Mouse (Mus musculus) liver, embryonic 12.5 days (tissue): ENCODE data around the gene Tmem42. TPM values are rescaled to one million over a fixed set of nuclear protein-coding genes. Genes with fewer than 3 reads are reported as not detected.

Experiments
- ATAC-seq: fragments of 200-750 bp; cut with Nextera tagmentation; 2 replicates; pipeline ENCODE4 v1.8.0; 2017; ENCODE audit warnings: moderate number of reproducible peaks, mild to moderate bottlenecking, moderate library complexity
- H3K27ac ChIP-seq: fragments of 300-500 bp; sonication (generic); 2 replicates; pipeline ENCODE4 v1.5.1; 2016; ENCODE audit warnings: mild to moderate bottlenecking
- H3K27me3 ChIP-seq: fragments of 300-500 bp; sonication (generic); replicated peaks from 2 replicates; pipeline ENCODE4 v1.6.1; 2016; ENCODE audit warnings: mild to moderate bottlenecking, moderate library complexity
- H3K36me3 ChIP-seq: fragments of 300-500 bp; sonication (generic); 2 replicates; pipeline ENCODE4 v1.6.1; 2016; ENCODE audit warnings: mild to moderate bottlenecking, moderate library complexity
- H3K4me1 ChIP-seq: fragments of 300-500 bp; sonication (generic); 2 replicates; pipeline ENCODE4 v1.6.1; 2016
- H3K4me2 ChIP-seq: fragments of 300-500 bp; sonication (generic); 2 replicates; pipeline ENCODE4 v1.6.1; 2016; ENCODE audit warnings: mild to moderate bottlenecking, moderate library complexity
- H3K4me3 ChIP-seq: fragments of 300-500 bp; sonication (generic); 2 replicates; pipeline ENCODE4 v1.5.1; 2016; ENCODE audit warnings: mild to moderate bottlenecking, moderate library complexity
- H3K9ac ChIP-seq: fragments of 300-500 bp; sonication (generic); 2 replicates; pipeline ENCODE4 v1.6.1; 2016; ENCODE audit warnings: mild to moderate bottlenecking, moderate library complexity
- H3K9me3 ChIP-seq: fragments of 300-500 bp; sonication (generic); replicated peaks from 2 replicates; pipeline ENCODE4 v1.6.1; 2016; ENCODE audit warnings: mild to moderate bottlenecking, moderate library complexity
- WGBS: fragments of 180-500 bp; shearing (Covaris S2); methylation state at CpG from one replicate; pipeline ENCODE4 v1.1.7; 2016; ENCODE audit not compliant: insufficient replicate concordance; 5-methylcytosine and 5-hydroxymethylcytosine counted together
- polyA plus RNA-seq: library from polyadenylated mRNA; unstranded; fragments of >200 nt; fragmentation: Nextera tagmentation; extraction: Ambion mirVana; gene quantifications from 2 replicates; pipeline ENCODE4 v1.2.1, GENCODE M21; 2016

Gene Tmem42
- polyA plus RNA-seq, 1 experiment from 2014 or later = 6.8 TPM

DNA sequence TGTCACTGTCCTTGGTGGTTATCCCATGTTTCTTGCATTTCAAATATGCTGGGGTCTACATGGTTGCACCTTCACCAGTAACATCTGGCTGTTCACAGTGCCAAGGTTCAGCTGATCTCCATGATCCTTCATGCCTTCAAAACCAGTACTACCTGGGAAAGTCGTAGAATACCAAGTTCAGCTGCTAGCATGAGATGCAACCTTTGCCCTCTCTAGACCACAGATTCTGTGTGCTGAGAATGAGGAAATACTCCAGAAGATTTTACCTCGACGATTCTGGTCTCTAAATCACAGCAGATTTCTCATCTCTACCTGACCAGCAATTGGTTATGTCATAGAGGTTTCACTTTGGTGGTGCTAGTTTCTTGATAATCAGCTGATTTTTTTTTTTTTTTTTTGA is 39.0 kb downstream of the Tmem42 start:
- no peak overlapping the region for H3K27ac ChIP-seq
- 48% methylated on average over 3 of the region's 3 CpGs for WGBS
- H3K4me1 ChIP-seq = no peaks in the 10 kb centered on the region
- no peak overlapping the region for H3K4me3 ChIP-seq
- no peaks in the 10 kb centered on the region for H3K27me3 ChIP-seq
- no peak overlapping the region for H3K4me2 ChIP-seq
- no peak for ATAC-seq
- no peak overlapping the region for H3K9ac ChIP-seq
- no peaks in the 10 kb centered on the region for H3K9me3 ChIP-seq
- H3K36me3 ChIP-seq = no peaks in the 10 kb centered on the region

Other genes starting within 250 kb of the Tmem42 start
- gene Tcaim, start 215.8 kb upstream of the Tmem42 start, polyA plus RNA-seq = 2.8 and 3.0 TPM in 2 replicates
- gene Gm35549, start 177.3 kb upstream of the Tmem42 start, polyA plus RNA-seq = 0.21 TPM in 1 of 2 replicates, not detected in the other
- 32.7 and 32.9 TPM in 2 replicates for gene Zfp445, start 155.3 kb upstream of the Tmem42 start, polyA plus RNA-seq
- 0.66 and 0.77 TPM in 2 replicates for gene Zkscan7, start 135.6 kb upstream of the Tmem42 start, polyA plus RNA-seq
- gene Zfp105, start 98.3 kb upstream of the Tmem42 start, polyA plus RNA-seq = 4.3 and 4.9 TPM in 2 replicates
- 17.7 and 20.7 TPM in 2 replicates for gene 1110059G10Rik, start 70.3 kb upstream of the Tmem42 start, polyA plus RNA-seq
- gene Kif15, start 70.3 kb upstream of the Tmem42 start, polyA plus RNA-seq = 48.7 and 51.9 TPM in 2 replicates
- 0.14 and 0.17 TPM in 2 replicates for gene Tgm4, start 13.4 kb downstream of the Tmem42 start, polyA plus RNA-seq
- gene Zdhhc3, start 91.9 kb downstream of the Tmem42 start, polyA plus RNA-seq = 51.2 and 52.1 TPM in 2 replicates
- gene Exosc7, start 91.9 kb downstream of the Tmem42 start, polyA plus RNA-seq = 116 and 123 TPM in 2 replicates
- gene Clec3b, start 129.6 kb downstream of the Tmem42 start, polyA plus RNA-seq = not detected in 2 replicates
- gene Cdcp1, start 194.7 kb downstream of the Tmem42 start, polyA plus RNA-seq = 0.18 and 0.25 TPM in 2 replicates
- gene Tmem158, start 239.4 kb downstream of the Tmem42 start, polyA plus RNA-seq = 12.6 and 12.8 TPM in 2 replicates